Mouse (Mus musculus) liver, adult 2 months (tissue): ENCODE measurements at regions not wholly inside any gene's neighbourhood (a gene's known extent, or its start where the extent isn't known, plus 50 kb on each side); places are given as distances from the start of the nearest gene placed in this dataset.

Experiments
- DNase-seq: peaks from one replicate; pipeline ENCODE4 v3.0.0-alpha.2; 2011; ENCODE audit warnings: low read depth, low spot score; ENCODE audit errors: extremely low read depth
- H3K27ac ChIP-seq: fragments of 200-500 bp; replicated peaks from 2 replicates; pipeline ENCODE4 v1.5.1; 2012; ENCODE audit warnings: low read depth, mild to moderate bottlenecking, control low read depth, inconsistent platforms, low read length; ENCODE audit not compliant: insufficient read depth
- H3K27me3 ChIP-seq: fragments of 200-500 bp; 2 replicates; pipeline ENCODE4 v1.6.1; 2012; ENCODE audit warnings: mild to moderate bottlenecking, moderate library complexity, low read length, inconsistent platforms; ENCODE audit not compliant: control insufficient read depth, insufficient read depth
- H3K36me3 ChIP-seq: fragments of 200-500 bp; 2 replicates; pipeline ENCODE4 v1.6.1; 2012; ENCODE audit warnings: low read length, inconsistent platforms; ENCODE audit not compliant: control insufficient read depth, insufficient read depth
- H3K4me1 ChIP-seq: fragments of 200-500 bp; 2 replicates; pipeline ENCODE4 v1.6.1; 2011; ENCODE audit warnings: low read length; ENCODE audit not compliant: control insufficient read depth, insufficient read depth
- H3K4me3 ChIP-seq: fragments of 200-500 bp; 2 replicates; pipeline ENCODE4 v1.5.1; 2011; ENCODE audit warnings: low read depth, mild to moderate bottlenecking, control low read depth, low read length, moderate library complexity; ENCODE audit not compliant: insufficient read depth
- H3K79me2 ChIP-seq: fragments of 200-500 bp; 2 replicates; pipeline ENCODE4 v1.6.1; 2012; ENCODE audit warnings: inconsistent platforms, mild to moderate bottlenecking, low read length, moderate library complexity; ENCODE audit not compliant: control insufficient read depth, insufficient read depth
- H3K9ac ChIP-seq: fragments of 200-500 bp; 2 replicates; pipeline ENCODE4 v1.6.1; 2012; ENCODE audit warnings: low read depth, mild to moderate bottlenecking, control low read depth, inconsistent platforms, low read length
- CTCF ChIP-seq: fragments of 200-500 bp; IDR thresholded peaks from 2 replicates; pipeline ENCODE4 v1.5.1; 2011; ENCODE audit warnings: low read depth, low read length, control low read depth
- POLR2A ChIP-seq: fragments of 200-500 bp; IDR thresholded peaks from 2 replicates; pipeline ENCODE4 v1.6.1; 2011; ENCODE audit warnings: low read length, control low read depth; ENCODE audit not compliant: insufficient read depth; ENCODE audit errors: extremely low read depth
- WGBS: fragments of 180-500 bp; shearing (Covaris S2); methylation state at CpG from one replicate; pipeline ENCODE4 v1.1.7; 2018; 5-methylcytosine and 5-hydroxymethylcytosine counted together

GRCm38 (mm10) chr2:99060726-99061125 is 393.6 kb upstream of the Gm10800 start:
- Histone ChIP-seq H3K27me3 (no peaks in the 10 kb centered on the region), H3K4me3 (no peak overlapping the region), H3K79me2 (no peaks in the 10 kb centered on the region), H3K4me1 (no peaks in the 10 kb centered on the region), H3K27ac (no peak overlapping the region), H3K36me3 (no peaks in the 10 kb centered on the region), H3K9ac (no peak overlapping the region)
- no peak for DNase-seq
- 59% methylated on average over 2 of the region's 2 CpGs for WGBS
- TF ChIP-seq POLR2A (no peak), CTCF (no peak)

DNA sequence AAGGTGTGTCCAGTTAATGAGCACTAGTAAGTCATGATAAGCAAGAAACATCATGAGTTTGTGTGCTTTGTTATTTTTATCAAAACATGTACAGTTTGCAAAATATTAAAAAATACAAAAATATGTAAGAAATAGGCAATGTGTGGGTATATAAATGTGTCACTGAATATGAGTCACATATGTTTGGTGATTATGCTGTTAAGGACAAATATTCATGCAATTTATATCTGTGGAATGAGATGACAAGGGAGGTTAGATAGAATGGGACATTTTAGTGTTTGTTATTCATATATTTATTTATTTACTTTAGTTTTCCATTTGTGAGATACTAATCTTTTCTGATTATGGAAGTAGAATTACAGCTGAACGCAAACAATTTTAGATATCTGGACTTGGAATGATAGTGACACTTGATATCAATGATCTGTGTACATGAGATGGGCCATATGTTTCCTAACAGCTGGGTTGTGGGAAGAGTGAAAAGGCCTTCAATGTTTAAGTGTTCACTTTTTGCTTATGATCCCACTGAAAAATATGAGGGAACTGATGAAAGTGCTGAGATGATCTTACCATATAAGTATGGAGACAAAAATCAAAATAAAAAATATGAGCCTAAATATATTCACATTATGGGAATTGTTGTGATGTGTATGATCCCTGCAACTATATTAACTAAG is 379.6 kb upstream of the Gm10800 start:
- no peak for TF ChIP-seq POLR2A

DNA sequence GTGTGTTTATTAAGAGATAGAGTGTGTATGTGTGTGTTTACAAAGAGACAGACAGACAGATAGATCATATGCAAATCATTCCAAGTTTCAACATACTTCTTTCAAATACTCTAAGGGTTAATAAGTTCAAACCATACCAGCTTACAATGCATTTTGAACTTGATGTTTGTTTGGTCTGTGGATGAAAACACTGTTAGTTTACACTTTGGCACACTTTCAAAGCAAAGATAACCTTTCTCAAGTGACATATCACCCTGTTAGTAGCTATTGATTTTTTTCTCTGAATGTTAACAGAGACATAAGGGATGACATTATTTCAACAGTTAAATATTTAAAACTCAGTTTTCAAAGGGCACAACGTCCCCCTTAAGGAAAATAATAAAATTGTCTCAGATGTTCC is 329.5 kb upstream of the Gm10800 start:
- peak; percentile 92 for DNase-seq
- Histone ChIP-seq H3K27me3 (no peaks in the 10 kb centered on the region), H3K79me2 (no peaks in the 10 kb centered on the region), H3K9ac (no peak overlapping the region), H3K27ac (no peak overlapping the region), H3K4me1 (no peaks in the 10 kb centered on the region), H3K4me3 (no peak overlapping the region), H3K36me3 (no peaks in the 10 kb centered on the region)
- TF ChIP-seq CTCF, result no peak
- no peak for TF ChIP-seq POLR2A
- WGBS, result 3% methylated on average over 1 of the region's 1 CpGs

More for the DNA sequence above, 379.6 kb upstream of the Gm10800 start:
- Histone ChIP-seq H3K9ac (no peak overlapping the region), H3K27me3 (no peaks in the 10 kb centered on the region), H3K79me2 (no peaks in the 10 kb centered on the region), H3K4me3 (no peak overlapping the region), H3K4me1 (no peaks in the 10 kb centered on the region), H3K36me3 (no peaks in the 10 kb centered on the region), H3K27ac (no peak overlapping the region)
- DNase-seq, result no peak
- 88% methylated on average over 1 of the region's 1 CpGs for WGBS

DNA sequence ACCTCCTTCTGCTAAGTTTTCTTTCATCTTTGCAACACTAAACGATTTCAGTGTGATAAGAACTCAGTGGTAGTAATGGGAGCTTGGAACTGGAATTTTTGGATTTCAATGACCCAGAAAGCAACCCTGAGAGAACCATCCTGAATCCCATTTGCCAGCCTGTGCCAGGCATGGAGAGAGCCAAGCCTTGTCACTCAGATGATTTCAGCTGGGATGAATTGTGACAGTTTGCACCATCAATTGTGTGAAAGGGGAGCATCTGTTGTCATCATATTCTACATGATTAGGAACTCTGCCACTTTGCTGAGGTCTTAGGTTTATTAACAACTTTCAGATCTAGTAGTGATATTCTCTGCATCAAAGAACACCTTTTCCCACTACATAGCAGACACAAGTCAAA is 328.4 kb upstream of the Gm10800 start:
- Histone ChIP-seq H3K36me3 (no peaks in the 10 kb centered on the region), H3K27ac (no peak overlapping the region), H3K27me3 (no peaks in the 10 kb centered on the region), H3K9ac (no peak overlapping the region), H3K79me2 (no peaks in the 10 kb centered on the region), H3K4me1 (no peaks in the 10 kb centered on the region), H3K4me3 (no peak overlapping the region)
- TF ChIP-seq POLR2A (no peak), CTCF (no peak)
- WGBS, result 49% methylated on average over 1 of the region's 1 CpGs
- DNase-seq, result no peak

GRCm38 (mm10) chr2:98954585-98954984 is 287.5 kb upstream of the Gm10800 start:
- H3K36me3 ChIP-seq, result no peaks in the 10 kb centered on the region
- DNase-seq, result no peak
- no peak overlapping the region for H3K9ac ChIP-seq
- no peak overlapping the region for H3K27ac ChIP-seq
- H3K27me3 ChIP-seq, result no peaks in the 10 kb centered on the region
- no peaks in the 10 kb centered on the region for H3K79me2 ChIP-seq
- TF ChIP-seq POLR2A, result no peak
- TF ChIP-seq CTCF, result no peak
- no peak overlapping the region for H3K4me3 ChIP-seq
- no peaks in the 10 kb centered on the region for H3K4me1 ChIP-seq
